Mouse (Mus musculus) spleen, postnatal 10 days (tissue): Measurements from ENCODE around the gene Cdc34b.
"Not testable (repeated sequence)": the region's sequence is repeated elsewhere in the genome, so short reads cannot be mapped to it uniquely, and the experiment has no call there.

ENCODE experiments used
- DNase-seq, 2 experiments: peaks; one replicate each; pipeline ENCODE4 v3.0.0; 2021 to 2022; ENCODE audit warnings: low spot score in 2 of 2

Cdc34b gene

GRCm38 (mm10) chr11:94741732-94742272, at the start of gene Cdc34b:
Cdc34b (plus strand) TSS chr11:94741782.
- DNase-seq = no peak

- DNase-seq = not testable (repeated sequence)
Measured at GRCm38 (mm10) chr11:94692502-94692901, 49.1 kb upstream of the Cdc34b start.

DNA sequence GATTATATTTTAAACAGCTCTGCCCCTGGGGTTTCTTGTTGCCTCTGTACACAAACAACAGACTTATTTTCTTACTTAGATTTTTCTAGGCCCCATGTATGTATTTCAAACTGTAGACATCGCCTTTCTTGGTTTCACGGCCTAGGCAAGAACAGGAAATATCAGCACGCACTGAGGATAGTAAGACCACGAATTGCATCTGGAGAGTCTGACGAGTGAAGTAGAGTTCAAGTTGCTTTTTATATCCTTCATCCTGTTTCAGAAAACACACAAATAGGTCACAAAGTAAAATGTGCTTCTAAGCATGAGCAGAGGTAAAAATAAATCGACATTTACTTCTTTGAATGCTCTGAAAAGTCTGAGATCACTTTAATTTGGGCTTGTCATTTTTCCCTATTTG, 46.1 kb upstream of the Cdc34b start:
- no peak for DNase-seq

- DNase-seq = no peak
Measured at GRCm38 (mm10) chr11:94697140-94697539, 44.4 kb upstream of the Cdc34b start.

GRCm38 (mm10) chr11:94697703-94698464, 43.7 kb upstream of the Cdc34b start:
- DNase-seq = no peak

- no peak for DNase-seq
Measured at GRCm38 (mm10) chr11:94699399-94699798, 42.2 kb upstream of the Cdc34b start.

DNA sequence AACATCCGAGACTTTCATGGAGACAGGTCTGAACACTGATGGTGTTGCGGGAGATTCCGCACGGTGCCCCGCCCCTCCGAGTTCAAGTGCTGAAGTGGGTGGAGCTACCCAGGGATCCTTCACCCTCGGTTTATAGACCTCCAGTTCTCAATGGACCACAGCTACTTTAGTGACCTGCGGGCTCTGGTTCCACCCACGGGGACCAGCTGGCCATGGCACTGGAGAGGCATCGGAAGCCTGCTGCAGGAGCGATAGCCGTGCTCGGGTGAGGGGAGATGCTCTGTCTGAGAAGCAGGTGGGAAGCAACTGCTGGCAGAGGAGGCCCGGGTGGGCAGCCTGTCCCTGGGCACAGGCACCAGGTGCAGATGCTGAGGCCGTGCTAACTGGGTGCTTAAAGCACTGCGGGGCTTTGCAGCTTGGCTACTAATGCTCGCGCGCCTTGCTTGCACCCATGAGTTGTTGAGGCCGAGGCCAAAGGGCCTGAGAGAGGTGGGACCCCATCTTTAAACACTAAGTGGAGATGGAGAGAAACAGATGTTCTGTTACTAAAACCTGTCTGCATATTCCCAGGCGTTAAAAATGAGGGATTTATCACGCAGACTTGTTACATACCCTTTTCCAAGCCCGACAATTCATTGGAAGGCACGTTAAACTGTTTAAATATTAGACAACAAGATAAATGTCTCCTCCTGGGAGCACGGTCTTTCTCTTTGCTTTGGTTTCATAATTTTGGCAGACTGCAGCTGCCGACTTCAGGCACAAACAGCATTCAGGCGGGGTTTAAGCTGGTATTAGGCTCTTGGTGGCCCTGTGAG, 40.0 kb upstream of the Cdc34b start:
- DNase-seq = no peak

GRCm38 (mm10) chr11:94702216-94702610, 39.4 kb upstream of the Cdc34b start:
- DNase-seq = no peak

DNA sequence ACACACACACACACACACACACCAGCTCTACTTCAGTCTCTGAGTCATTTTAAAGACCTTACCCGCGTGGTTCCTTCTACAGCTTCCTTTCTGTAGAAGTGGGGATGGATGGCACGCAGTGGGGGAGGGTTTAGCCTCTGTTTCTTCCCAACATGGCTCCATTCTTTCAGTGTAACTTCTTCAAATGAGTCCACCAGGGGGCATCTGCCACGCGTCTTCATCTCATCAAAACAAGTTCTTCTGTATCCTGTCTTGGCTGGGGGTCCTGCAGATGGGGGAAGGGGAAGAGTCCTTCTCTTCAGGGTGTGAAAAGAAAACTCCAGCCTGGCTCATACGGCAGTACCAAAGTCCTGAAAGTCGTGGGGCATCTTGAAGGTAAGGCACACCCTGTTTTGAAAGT, 37.6 kb upstream of the Cdc34b start:
- no peak for DNase-seq

- no peak for DNase-seq
Measured at GRCm38 (mm10) chr11:94704472-94704871, 37.1 kb upstream of the Cdc34b start, which contains the start of gene Gm11541. Gm11541 (minus strand) TSS chr11:94704499.

- no peak for DNase-seq
Measured at GRCm38 (mm10) chr11:94713246-94713860, 28.2 kb upstream of the Cdc34b start.

GRCm38 (mm10) chr11:94715622-94716021, 26.0 kb upstream of the Cdc34b start:
- no peak for DNase-seq

GRCm38 (mm10) chr11:94716754-94717153, 24.8 kb upstream of the Cdc34b start:
- DNase-seq = peak in 1 of 2 experiments; percentile 40

DNA sequence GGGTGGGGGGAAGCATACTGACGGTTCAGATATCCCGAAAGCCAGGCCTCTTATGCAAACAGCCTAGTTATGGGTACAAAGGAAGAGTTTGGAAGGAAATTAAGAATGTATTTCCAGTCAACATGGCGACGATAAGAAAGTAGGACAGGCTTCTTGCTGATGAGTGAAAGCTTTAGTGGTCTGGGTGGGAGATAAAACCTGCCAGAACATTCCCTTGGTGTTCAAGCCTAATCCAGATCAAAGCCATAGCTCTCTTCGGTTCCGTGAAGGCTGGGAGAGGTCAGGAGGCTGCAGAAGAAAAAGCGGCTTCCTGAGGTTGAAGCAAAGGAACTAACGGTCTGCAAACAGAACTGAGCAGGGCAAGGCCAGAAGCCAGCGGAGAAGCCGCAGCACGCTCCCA, 24.3 kb upstream of the Cdc34b start:
- no peak for DNase-seq

DNA sequence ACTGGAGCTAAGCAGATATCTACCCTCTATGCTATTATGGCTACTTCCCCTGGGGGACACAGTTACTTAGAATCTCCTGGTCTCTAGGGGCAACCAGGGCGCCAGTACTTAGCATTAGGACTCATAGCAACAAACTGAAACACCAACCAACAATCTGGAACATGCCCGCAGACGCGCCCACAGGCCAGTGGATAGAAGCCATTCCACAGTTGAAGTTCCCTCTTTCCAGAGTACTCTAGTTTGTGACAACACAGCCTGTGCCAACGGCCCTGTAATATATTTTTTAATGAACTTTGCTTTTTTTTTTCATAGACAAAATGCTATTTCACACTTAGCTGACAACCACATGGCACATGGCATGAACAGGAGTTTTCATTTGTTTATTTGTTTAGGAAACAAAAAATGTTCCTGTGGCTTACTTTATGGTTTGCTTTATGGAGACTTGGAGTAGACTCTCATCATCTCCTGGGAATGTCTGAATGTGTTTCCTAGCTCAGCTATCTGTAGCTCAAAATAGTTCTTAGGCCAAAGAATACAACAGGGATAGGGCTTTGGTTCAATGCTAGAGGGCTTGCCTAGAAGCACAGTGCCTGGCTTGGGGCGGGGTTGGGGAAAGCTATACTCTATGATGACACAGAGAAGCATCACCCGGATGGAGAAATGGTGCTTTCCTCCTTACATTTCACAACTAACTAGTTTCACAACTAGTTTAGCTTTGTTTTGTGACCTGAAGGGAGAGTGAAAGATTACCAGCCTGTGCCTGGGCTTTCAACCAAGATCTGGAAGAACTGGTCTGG, 23.3 kb upstream of the Cdc34b start:
- DNase-seq = no peak

DNA sequence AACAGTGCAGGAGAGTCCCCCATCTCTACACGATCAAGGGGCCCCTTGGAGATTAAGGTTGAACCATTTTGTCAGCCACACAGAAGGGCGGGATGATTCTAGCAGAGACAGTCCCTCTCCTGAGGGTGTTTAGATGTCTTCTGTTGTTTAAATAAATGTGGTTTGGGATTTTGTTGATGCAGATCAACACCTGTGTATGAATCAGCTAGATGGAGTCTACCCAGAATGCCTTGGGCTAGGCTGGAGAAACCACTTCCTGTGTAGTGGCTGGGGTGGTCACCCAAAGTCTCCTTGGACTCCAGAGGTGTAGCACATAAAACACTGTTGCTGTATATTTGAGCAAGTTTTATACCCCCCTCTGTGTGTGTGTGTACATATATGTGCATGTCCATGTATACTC, 22.4 kb upstream of the Cdc34b start:
- no peak for DNase-seq

DNA sequence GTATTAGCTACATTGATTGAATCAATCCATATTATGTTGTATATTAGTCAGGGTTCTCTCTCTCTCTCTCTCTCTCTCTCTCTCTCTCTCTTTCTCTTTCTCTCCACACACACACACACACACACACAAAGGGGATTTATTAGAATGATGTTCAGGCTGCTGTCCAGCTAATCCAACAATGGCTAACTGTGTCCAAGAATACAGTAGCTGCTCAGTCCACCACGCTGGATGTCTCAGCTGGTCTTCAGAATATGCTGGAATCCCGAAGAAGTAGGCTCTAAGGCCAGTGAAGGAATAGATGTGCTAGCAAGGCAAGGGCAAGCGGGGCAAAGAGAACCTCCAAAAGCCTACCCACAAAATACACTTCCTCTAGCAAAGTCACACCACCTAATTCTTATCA, 14.3 kb upstream of the Cdc34b start:
- no peak for DNase-seq

DNA sequence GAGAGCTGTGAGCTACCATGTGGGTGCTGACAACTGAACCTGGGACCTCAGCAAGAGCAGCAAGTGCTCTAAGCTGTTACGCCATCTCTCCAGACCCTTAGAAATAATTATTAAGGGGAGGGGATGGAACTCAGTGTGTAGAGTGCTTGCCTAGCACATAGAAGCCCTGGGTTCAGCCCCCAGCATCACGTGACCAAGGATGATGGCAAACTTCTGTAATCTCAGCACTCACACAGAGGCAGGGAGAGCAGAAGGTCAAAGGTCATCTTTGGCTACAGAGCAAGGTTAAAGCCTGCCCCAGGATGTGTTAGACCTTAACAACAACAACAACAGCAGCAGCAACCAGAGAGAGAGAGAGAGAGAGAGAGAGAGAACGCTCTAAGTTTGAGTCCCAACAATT, 13.0 kb upstream of the Cdc34b start:
- DNase-seq = no peak

- no peak for DNase-seq
Measured at GRCm38 (mm10) chr11:94729565-94729964, 12.0 kb upstream of the Cdc34b start.

GRCm38 (mm10) chr11:94730261-94730660, 11.3 kb upstream of the Cdc34b start:
- DNase-seq = peak; percentile 35 to 68

DNA sequence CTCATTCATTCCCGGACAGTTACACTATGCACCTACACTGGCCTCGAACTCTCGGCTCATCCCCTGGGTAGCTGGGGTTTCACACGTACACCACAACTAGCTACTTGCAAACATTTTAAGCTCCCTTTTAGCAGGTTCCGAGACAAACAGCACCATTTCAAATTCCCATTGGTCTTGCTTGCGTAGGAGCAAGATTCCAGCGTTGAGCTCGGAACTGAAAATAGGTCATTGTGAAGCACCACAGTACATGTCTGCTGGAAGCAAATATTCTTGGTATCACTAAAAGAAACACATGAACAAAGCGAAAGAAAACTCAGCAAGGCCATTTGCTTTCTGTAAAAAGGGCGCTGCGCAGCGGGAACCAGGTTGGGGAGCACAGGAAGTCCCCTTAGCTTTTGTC, 10.4 kb upstream of the Cdc34b start:
- no peak for DNase-seq
